Mouse (Mus musculus) kidney, embryonic 15.5 days (tissue): ENCODE data around the gene Ryr2. TPM values are rescaled to one million over a fixed set of nuclear protein-coding genes. Genes with fewer than 3 reads are reported as not detected.
A peak's percentile ranks its signal among the peaks of the same experiment; 100 is the strongest.
"Not testable (repeated sequence)": the region's sequence is repeated elsewhere in the genome, so short reads cannot be mapped to it uniquely, and the experiment has no call there.

Experiments used
- ATAC-seq: fragments of 200-750 bp; cut with Nextera tagmentation; replicated peaks from 2 replicates; pipeline ENCODE4 v1.8.0; 2017; ENCODE audit warnings: moderate TSS enrichment; ENCODE audit not compliant: low FRiP score
- H3K27ac ChIP-seq: fragments of 300-500 bp; sonication (generic); 2 replicates; pipeline ENCODE4 v1.5.1; 2015; ENCODE audit warnings: mild to moderate bottlenecking, inconsistent platforms
- H3K27me3 ChIP-seq: fragments of 300-500 bp; sonication (generic); 2 replicates; pipeline ENCODE4 v1.6.1; 2015; ENCODE audit warnings: inconsistent platforms
- H3K36me3 ChIP-seq: fragments of 300-500 bp; sonication (generic); 2 replicates; pipeline ENCODE4 v1.6.1; 2015; ENCODE audit warnings: inconsistent platforms
- H3K4me1 ChIP-seq: fragments of 300-500 bp; sonication (generic); 2 replicates; pipeline ENCODE4 v1.6.1; 2015; ENCODE audit warnings: inconsistent platforms
- H3K4me2 ChIP-seq: fragments of 300-500 bp; sonication (generic); 2 replicates; pipeline ENCODE4 v1.6.1; 2015; ENCODE audit warnings: moderate library complexity, mild to moderate bottlenecking, inconsistent platforms
- H3K4me3 ChIP-seq: fragments of 300-500 bp; sonication (generic); replicated peaks from 2 replicates; pipeline ENCODE4 v1.5.1; 2015; ENCODE audit warnings: mild to moderate bottlenecking, inconsistent platforms
- H3K9ac ChIP-seq: fragments of 300-500 bp; sonication (generic); 2 replicates; pipeline ENCODE4 v1.6.1; 2015; ENCODE audit warnings: mild to moderate bottlenecking, inconsistent platforms
- H3K9me3 ChIP-seq: fragments of 300-500 bp; sonication (generic); replicated peaks from 2 replicates; pipeline ENCODE4 v1.6.1; 2016; ENCODE audit warnings: inconsistent platforms
- WGBS: fragments of 180-500 bp; shearing (Covaris S2); methylation state at CpG from one replicate; pipeline ENCODE4 v1.1.7; 2015; ENCODE audit warnings: mixed read lengths; 5-methylcytosine and 5-hydroxymethylcytosine counted together
- polyA plus RNA-seq: library from polyadenylated mRNA; unstranded; fragments of >200 nt; fragmentation: Nextera tagmentation; extraction: Ambion mirVana; gene quantifications from 2 replicates; pipeline ENCODE4 v1.2.1, GENCODE M21; 2015

Ryr2 gene
- polyA plus RNA-seq = 0.15 and 0.42 TPM in 2 replicates

- Histone ChIP-seq H3K9me3 (no peaks in the 10 kb centered on the region), H3K4me3 (peak within 1 kb of the TSS; percentile 65), H3K36me3 (no peaks in the 10 kb centered on the region), H3K4me2 (peak within 1 kb of the TSS; percentile 98), H3K27ac (no peak within 1 kb of the TSS), H3K27me3 (peaks cover 65% of the 10 kb centered on the region), H3K9ac (peak within 1 kb of the TSS; percentile 53), H3K4me1 (peaks cover 13% of the 10 kb centered on the region)
- peak; percentile 96 for ATAC-seq
- 11% methylated on average over 49 of the region's 64 CpGs for WGBS
Observed at GRCm38 (mm10) chr13:12106662-12107632, at the start of gene Ryr2. Ryr2 (minus strand) TSS chr13:12106945.

- Histone ChIP-seq H3K4me2 (no peak overlapping the region), H3K27ac (no peak overlapping the region), H3K4me1 (no peaks in the 10 kb centered on the region), H3K9ac (no peak overlapping the region), H3K27me3 (no peaks in the 10 kb centered on the region), H3K9me3 (no peaks in the 10 kb centered on the region), H3K36me3 (no peaks in the 10 kb centered on the region), H3K4me3 (no peak overlapping the region)
- no peak; the same call in 1 of the 2 replicates for ATAC-seq
- WGBS = 72% methylated on average over 11 of the region's 11 CpGs
Observed at GRCm38 (mm10) chr13:12153922-12154321, 47.2 kb upstream of the Ryr2 start.

GRCm38 (mm10) chr13:12146918-12147507 is 40.3 kb upstream of the Ryr2 start:
- no peak overlapping the region for H3K9ac ChIP-seq
- H3K36me3 ChIP-seq = no peaks in the 10 kb centered on the region
- no peaks in the 10 kb centered on the region for H3K4me1 ChIP-seq
- H3K4me2 ChIP-seq = no peak overlapping the region
- no peak overlapping the region for H3K4me3 ChIP-seq
- ATAC-seq = no peak
- 42% methylated on average over 6 of the region's 6 CpGs for WGBS
- H3K27me3 ChIP-seq = no peaks in the 10 kb centered on the region
- H3K27ac ChIP-seq = no peak overlapping the region
- H3K9me3 ChIP-seq = no peaks in the 10 kb centered on the region

- Histone ChIP-seq H3K4me1 (no peaks in the 10 kb centered on the region), H3K4me2 (no peak overlapping the region), H3K27ac (no peak overlapping the region), H3K4me3 (no peak overlapping the region), H3K36me3 (no peaks in the 10 kb centered on the region), H3K27me3 (no peaks in the 10 kb centered on the region), H3K9me3 (no peaks in the 10 kb centered on the region), H3K9ac (no peak overlapping the region)
- 51% methylated on average over 2 of the region's 2 CpGs for WGBS
- ATAC-seq = no peak
Observed at GRCm38 (mm10) chr13:12146402-12146801, 39.7 kb upstream of the Ryr2 start.

GRCm38 (mm10) chr13:12143347-12143746 is 36.6 kb upstream of the Ryr2 start:
- 0 out of 2 replicates have a peak, but pooled peaks have one; percentile 15 for ATAC-seq
- Histone ChIP-seq H3K4me2 (no peak overlapping the region), H3K27me3 (no peaks in the 10 kb centered on the region), H3K4me3 (no peak overlapping the region), H3K9me3 (no peaks in the 10 kb centered on the region), H3K4me1 (no peaks in the 10 kb centered on the region), H3K27ac (no peak overlapping the region), H3K9ac (no peak overlapping the region), H3K36me3 (no peaks in the 10 kb centered on the region)
- 72% methylated on average over 5 of the region's 5 CpGs for WGBS

GRCm38 (mm10) chr13:12136461-12136860 is 29.7 kb upstream of the Ryr2 start:
- not testable (repeated sequence) for H3K36me3 ChIP-seq, ATAC-seq, H3K9me3 ChIP-seq, H3K27me3 ChIP-seq, H3K4me3 ChIP-seq, H3K9ac ChIP-seq, H3K4me1 ChIP-seq, H3K27ac ChIP-seq, H3K4me2 ChIP-seq
- 92% methylated on average over 10 of the region's 10 CpGs for WGBS

- H3K36me3 ChIP-seq = no peaks in the 10 kb centered on the region
- ATAC-seq = no peak; the same call in 1 of the 2 replicates
Observed at GRCm38 (mm10) chr13:12133549-12133948, 26.8 kb upstream of the Ryr2 start.

GRCm38 (mm10) chr13:12132160-12132710 is 25.5 kb upstream of the Ryr2 start:
- no peak; the same call in 1 of the 2 replicates for ATAC-seq

More at GRCm38 (mm10) chr13:12133549-12133948, 26.8 kb upstream of the Ryr2 start:
- 75% methylated on average over 7 of the region's 7 CpGs for WGBS
- H3K4me1 ChIP-seq = no peaks in the 10 kb centered on the region
- H3K9me3 ChIP-seq = no peaks in the 10 kb centered on the region
- no peak overlapping the region for H3K27ac ChIP-seq
- H3K4me2 ChIP-seq = no peak overlapping the region
- H3K27me3 ChIP-seq = no peaks in the 10 kb centered on the region
- H3K9ac ChIP-seq = no peak overlapping the region
- H3K4me3 ChIP-seq = no peak overlapping the region

GRCm38 (mm10) chr13:12129121-12129520 is 22.4 kb upstream of the Ryr2 start:
- WGBS = 88% methylated on average over 1 of the region's 1 CpGs
- no peak for ATAC-seq

More at GRCm38 (mm10) chr13:12132160-12132710, 25.5 kb upstream of the Ryr2 start:
- H3K27me3 ChIP-seq = no peaks in the 10 kb centered on the region
- no peak overlapping the region for H3K9ac ChIP-seq
- H3K4me2 ChIP-seq = no peak overlapping the region
- H3K36me3 ChIP-seq = no peaks in the 10 kb centered on the region
- WGBS = 76% methylated on average over 3 of the region's 3 CpGs
- H3K9me3 ChIP-seq = no peaks in the 10 kb centered on the region
- H3K4me1 ChIP-seq = no peaks in the 10 kb centered on the region
- H3K27ac ChIP-seq = no peak overlapping the region
- no peak overlapping the region for H3K4me3 ChIP-seq

GRCm38 (mm10) chr13:12126099-12126498 is 19.4 kb upstream of the Ryr2 start:
- Histone ChIP-seq H3K4me1 (no peaks in the 10 kb centered on the region), H3K27ac (no peak overlapping the region), H3K36me3 (no peaks in the 10 kb centered on the region), H3K4me2 (no peak overlapping the region), H3K4me3 (no peak overlapping the region), H3K9me3 (no peaks in the 10 kb centered on the region), H3K9ac (no peak overlapping the region), H3K27me3 (no peaks in the 10 kb centered on the region)
- no peak for ATAC-seq

More at GRCm38 (mm10) chr13:12129121-12129520, 22.4 kb upstream of the Ryr2 start:
- no peak overlapping the region for H3K4me2 ChIP-seq
- H3K9ac ChIP-seq = no peak overlapping the region
- no peaks in the 10 kb centered on the region for H3K36me3 ChIP-seq
- H3K27ac ChIP-seq = no peak overlapping the region
- H3K9me3 ChIP-seq = no peaks in the 10 kb centered on the region
- H3K27me3 ChIP-seq = no peaks in the 10 kb centered on the region
- no peak overlapping the region for H3K4me3 ChIP-seq
- no peaks in the 10 kb centered on the region for H3K4me1 ChIP-seq

GRCm38 (mm10) chr13:12124940-12125540 is 18.3 kb upstream of the Ryr2 start:
- Histone ChIP-seq H3K27me3 (no peaks in the 10 kb centered on the region), H3K27ac (no peak overlapping the region), H3K4me2 (no peak overlapping the region), H3K4me3 (no peak overlapping the region), H3K36me3 (no peaks in the 10 kb centered on the region), H3K9me3 (no peaks in the 10 kb centered on the region), H3K4me1 (no peaks in the 10 kb centered on the region), H3K9ac (no peak overlapping the region)
- no peak for ATAC-seq
- 84% methylated on average over 7 of the region's 7 CpGs for WGBS
